Mouse (Mus musculus): ENCODE results near the gene Asah2.

- TF ChIP-seq CTCF (IDR thresholded peaks at IDR 0.05; ENCODE audit: borderline replicate concordance, control insufficient read depth, extremely low read depth, insufficient read depth, low read length, poor library complexity): no peak
- no peak for TF ChIP-seq POLR2A (IDR thresholded peaks at IDR 0.05; ENCODE audit: control insufficient read depth, extremely low read depth, insufficient read depth, low read length, poor library complexity)
Observed at GRCm38 (mm10) chr19:31960434-31960833, 147.6 kb downstream of the Asah2 start.

Measured in thymus, adult 2 months (tissue).